Mouse (Mus musculus): ENCODE measurements around the gene Samhd1. TPM values are rescaled to one million over a fixed set of nuclear protein-coding genes. Genes with fewer than 3 reads are reported as not detected.

The Samhd1 gene
- polyA plus RNA-seq, 1 experiment from 2014 or later, result 9.6 TPM

DNA sequence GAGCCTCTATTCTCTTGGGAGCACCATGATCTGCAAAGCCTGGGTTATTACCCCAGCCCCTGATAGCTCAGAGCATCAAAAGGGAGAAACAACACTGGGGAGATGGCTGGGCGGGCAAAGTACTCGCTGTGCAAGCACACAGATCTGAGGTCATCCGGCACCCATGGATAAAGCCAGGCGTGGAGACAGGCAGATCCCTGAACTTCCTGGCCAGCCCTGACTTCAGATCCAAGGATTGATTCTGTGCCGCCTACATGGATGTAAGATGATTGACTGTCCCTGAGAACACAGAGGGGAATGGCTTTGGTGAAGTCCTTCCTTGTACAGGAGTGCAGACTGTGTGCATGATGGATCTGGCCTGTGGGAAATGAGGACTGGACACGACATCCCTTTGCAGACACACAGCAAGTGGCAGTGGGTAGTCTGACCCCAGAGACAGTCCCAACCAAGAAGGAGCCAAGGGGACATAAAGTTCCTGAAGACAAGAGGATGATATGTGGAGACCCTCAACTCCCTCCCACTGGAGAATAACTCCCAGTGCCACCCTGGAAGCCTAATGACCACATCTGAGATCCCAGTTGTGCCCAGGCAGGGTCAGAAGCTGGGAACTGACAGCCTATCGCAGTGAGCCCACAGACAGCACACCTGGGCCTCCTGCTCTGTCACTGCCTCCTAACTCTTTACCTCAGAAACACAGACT lies 68.2 kb downstream of the Samhd1 start:
- ATAC-seq, result no peak
- H3K36me3 ChIP-seq (ENCODE audit: control insufficient read depth, insufficient read depth, low read length), result no peaks in the 10 kb centered on the region

DNA sequence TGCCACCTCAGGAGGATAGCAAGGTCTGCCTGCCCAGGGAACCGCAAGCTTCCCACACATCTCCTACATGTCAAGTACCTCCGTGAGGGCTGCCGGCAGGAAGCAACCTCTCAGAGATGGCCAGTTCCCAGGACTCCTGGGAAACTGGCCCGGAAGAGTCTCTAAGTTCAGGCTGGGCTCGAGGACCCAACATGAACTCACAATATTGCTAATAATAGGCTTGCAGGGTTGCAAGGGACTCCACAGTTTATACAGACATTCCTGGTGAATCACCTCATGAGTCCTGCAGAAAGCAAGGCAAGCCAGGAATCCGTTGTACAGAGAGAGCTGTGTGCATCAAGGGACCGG lies 69.2 kb downstream of the Samhd1 start:
- 82% methylated on average over 7 of the region's 7 CpGs for WGBS
- H3K36me3 ChIP-seq (ENCODE audit: control insufficient read depth, insufficient read depth, low read length), result no peaks in the 10 kb centered on the region
- no peak overlapping the region for H3K9ac ChIP-seq (ENCODE audit: low read depth, low read length)
- no peaks in the 10 kb centered on the region for H3K9me3 ChIP-seq (replicated peaks; ENCODE audit: control insufficient read depth, low read length, poor library complexity, severe bottlenecking)
- no peak overlapping the region for H3K4me3 ChIP-seq (ENCODE audit: low read depth, low read length)
- no peak overlapping the region for H3K27ac ChIP-seq (ENCODE audit: low read length)
- peaks cover 45% of the 10 kb centered on the region for H3K4me1 ChIP-seq (ENCODE audit: control insufficient read depth, insufficient read depth, low read length)
- no peak overlapping the region for H3K4me2 ChIP-seq (ENCODE audit: low read length)
- no peaks in the 10 kb centered on the region for H3K27me3 ChIP-seq (ENCODE audit: control insufficient read depth, insufficient read depth, low read depth, low read length)
- no peak for ATAC-seq

More for the DNA sequence above, 68.2 kb downstream of the Samhd1 start:
- no peaks in the 10 kb centered on the region for H3K9me3 ChIP-seq (replicated peaks; ENCODE audit: control insufficient read depth, low read length, poor library complexity, severe bottlenecking)
- WGBS, result 87% methylated on average over 7 of the region's 7 CpGs
- H3K4me1 ChIP-seq (ENCODE audit: control insufficient read depth, insufficient read depth, low read length), result peaks cover 54% of the 10 kb centered on the region
- no peaks in the 10 kb centered on the region for H3K27me3 ChIP-seq (ENCODE audit: control insufficient read depth, insufficient read depth, low read depth, low read length)
- no peak overlapping the region for H3K4me2 ChIP-seq (ENCODE audit: low read length)
- no peak overlapping the region for H3K9ac ChIP-seq (ENCODE audit: low read depth, low read length)
- no peak overlapping the region for H3K4me3 ChIP-seq (ENCODE audit: low read depth, low read length)
- no peak overlapping the region for H3K27ac ChIP-seq (ENCODE audit: low read length)

DNA sequence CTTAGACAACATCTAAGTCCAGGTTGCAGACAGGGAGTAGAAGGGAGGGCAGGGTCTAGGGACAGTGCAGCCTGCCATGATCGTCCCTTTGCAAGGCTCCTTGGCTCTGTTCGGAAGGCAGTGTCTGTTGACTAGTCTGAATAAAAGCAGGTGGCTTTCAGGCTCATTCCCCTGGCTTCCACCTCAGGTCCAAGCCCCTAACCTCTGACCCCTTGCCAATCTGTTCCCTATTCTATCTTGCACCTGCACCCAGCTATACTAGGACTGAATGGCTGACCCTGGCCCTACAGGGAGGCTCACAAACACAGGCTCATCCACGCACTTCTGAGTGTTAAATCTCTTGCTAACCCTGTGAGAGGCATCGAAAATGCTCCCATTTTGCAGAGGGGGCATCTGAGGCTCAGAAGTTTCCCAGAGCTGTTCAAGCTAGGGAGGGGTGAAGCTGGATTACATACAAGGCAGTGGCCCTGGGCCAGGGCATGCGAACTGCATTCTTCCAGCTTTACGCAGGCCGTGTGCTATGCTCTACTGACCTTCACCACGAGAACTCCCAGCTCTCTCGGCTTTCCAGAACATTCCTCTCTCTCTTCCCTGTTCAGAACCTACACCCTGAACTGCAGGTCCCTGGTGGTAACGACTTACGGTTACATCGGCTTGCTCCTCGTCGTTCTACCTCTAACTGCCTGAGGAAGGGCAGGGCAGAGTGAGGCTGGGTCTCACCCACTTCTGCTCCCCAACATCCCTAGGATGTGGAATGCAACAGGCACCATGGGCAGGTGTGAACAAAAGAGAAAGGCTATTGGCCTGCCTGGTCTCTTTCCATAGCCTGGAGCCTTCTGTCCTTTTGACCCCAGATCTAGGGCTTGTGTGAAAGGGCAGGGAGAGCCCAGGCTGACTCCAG lies 69.8 kb downstream of the Samhd1 start:
- Histone ChIP-seq H3K9ac (ENCODE audit: low read depth, low read length) (no peak overlapping the region), H3K27me3 (ENCODE audit: control insufficient read depth, insufficient read depth, low read depth, low read length) (no peaks in the 10 kb centered on the region), H3K4me1 (ENCODE audit: control insufficient read depth, insufficient read depth, low read length) (peaks cover 39% of the 10 kb centered on the region), H3K4me3 (ENCODE audit: low read depth, low read length) (no peak overlapping the region), H3K36me3 (ENCODE audit: control insufficient read depth, insufficient read depth, low read length) (no peaks in the 10 kb centered on the region), H3K9me3 (replicated peaks; ENCODE audit: control insufficient read depth, low read length, poor library complexity, severe bottlenecking) (no peaks in the 10 kb centered on the region), H3K27ac (ENCODE audit: low read length) (no peak overlapping the region), H3K4me2 (ENCODE audit: low read length) (no peak overlapping the region)
- 80% methylated on average over 14 of the region's 14 CpGs for WGBS
- ATAC-seq, result no peak

DNA sequence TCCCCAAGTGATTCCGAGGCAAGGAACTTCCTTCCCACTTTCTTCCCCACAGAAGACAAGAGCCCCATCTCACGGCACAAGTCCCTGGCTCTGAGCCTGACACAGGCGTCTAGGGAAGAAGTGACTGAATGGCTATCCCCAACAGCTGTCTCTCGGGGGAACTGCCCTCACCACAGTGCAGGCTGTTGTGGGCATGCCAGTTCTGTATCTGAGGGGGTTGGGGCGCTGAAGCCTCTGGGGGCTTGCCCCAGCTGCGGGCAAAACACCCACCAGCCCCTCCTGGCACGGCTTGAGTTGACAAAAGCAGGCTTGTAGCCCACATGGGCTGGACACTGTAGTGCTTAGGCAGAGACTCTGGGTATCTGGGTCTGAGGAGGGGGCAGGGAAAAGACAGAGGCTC lies 70.9 kb downstream of the Samhd1 start:
- Histone ChIP-seq H3K36me3 (ENCODE audit: control insufficient read depth, insufficient read depth, low read length) (peaks cover 6% of the 10 kb centered on the region), H3K9me3 (replicated peaks; ENCODE audit: control insufficient read depth, low read length, poor library complexity, severe bottlenecking) (no peaks in the 10 kb centered on the region), H3K9ac (ENCODE audit: low read depth, low read length) (no peak overlapping the region; the same call in 1 of the 2 replicates), H3K27ac (ENCODE audit: low read length) (0 out of 2 replicates have a peak overlapping the region, but pooled peaks have one; percentile 18), H3K27me3 (ENCODE audit: control insufficient read depth, insufficient read depth, low read depth, low read length) (no peaks in the 10 kb centered on the region), H3K4me3 (ENCODE audit: low read depth, low read length) (no peak overlapping the region), H3K4me2 (ENCODE audit: low read length) (no peak overlapping the region), H3K4me1 (ENCODE audit: control insufficient read depth, insufficient read depth, low read length) (peaks cover 32% of the 10 kb centered on the region)
- WGBS, result 49% methylated on average over 7 of the region's 7 CpGs
- no peak for ATAC-seq

DNA sequence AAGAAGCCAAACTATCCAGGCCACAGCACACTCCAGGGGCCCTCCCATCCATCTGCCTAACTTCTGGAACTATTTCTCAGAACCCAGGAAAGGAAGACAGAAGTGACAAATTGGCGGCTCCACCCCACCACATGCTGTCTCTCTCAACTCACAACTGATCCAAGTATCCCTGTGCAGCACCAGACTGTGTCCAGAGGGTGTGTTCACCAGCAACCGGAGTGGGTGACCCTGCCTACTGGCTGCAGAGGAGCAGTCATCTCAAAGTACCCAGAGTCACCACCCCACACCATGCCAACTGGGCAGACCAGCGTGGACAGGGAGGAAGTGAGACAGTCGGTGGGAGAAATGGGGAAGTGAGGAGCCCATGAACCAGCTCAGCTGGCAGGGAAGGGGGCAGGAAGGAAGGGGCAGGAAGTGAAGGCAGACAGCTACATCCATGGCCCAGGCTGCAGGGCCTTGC lies 71.8 kb downstream of the Samhd1 start:
- Histone ChIP-seq H3K36me3 (ENCODE audit: control insufficient read depth, insufficient read depth, low read length) (peaks cover 6% of the 10 kb centered on the region), H3K4me2 (ENCODE audit: low read length) (no peak overlapping the region), H3K27ac (ENCODE audit: low read length) (no peak overlapping the region), H3K9ac (ENCODE audit: low read depth, low read length) (no peak overlapping the region), H3K4me1 (ENCODE audit: control insufficient read depth, insufficient read depth, low read length) (peaks cover 31% of the 10 kb centered on the region), H3K9me3 (replicated peaks; ENCODE audit: control insufficient read depth, low read length, poor library complexity, severe bottlenecking) (no peaks in the 10 kb centered on the region), H3K27me3 (ENCODE audit: control insufficient read depth, insufficient read depth, low read depth, low read length) (no peaks in the 10 kb centered on the region), H3K4me3 (ENCODE audit: low read depth, low read length) (no peak overlapping the region)
- WGBS, result 73% methylated on average over 4 of the region's 4 CpGs
- ATAC-seq, result no peak

DNA sequence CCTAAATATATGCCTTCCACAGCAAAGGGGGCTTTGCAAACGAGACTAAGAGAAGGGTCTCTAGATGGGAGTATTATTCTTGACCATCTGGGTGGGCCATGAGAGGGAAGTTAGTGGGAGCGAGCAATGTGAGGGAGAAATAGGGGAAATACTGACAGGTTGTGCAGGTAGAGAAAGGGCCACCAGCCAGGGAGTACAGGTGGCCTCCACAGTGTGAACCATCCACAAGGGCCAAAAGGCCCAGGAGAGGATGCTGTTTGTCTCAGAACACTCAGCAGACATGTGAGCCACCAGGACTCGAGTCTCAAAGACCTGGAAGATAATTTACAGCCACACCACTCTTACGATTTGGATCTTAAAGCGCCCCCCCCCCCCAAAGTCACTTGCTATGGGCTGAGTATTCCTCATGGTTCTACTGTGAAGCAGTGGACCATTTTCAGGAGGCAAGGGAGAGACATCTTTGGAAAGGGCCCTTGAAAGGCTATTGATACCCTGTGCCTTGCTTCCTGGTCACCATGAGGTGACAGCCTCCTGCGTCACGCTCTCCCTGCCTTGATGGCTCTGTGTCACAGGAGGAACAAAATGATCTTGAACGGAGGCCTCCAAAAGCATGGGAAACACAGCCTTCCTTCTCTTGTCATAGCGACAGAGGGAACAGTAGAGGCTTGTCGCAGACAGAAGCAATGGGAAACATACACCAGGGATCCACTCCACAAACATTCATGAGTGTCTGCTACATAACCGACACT lies 74.3 kb downstream of the Samhd1 start:
- Histone ChIP-seq H3K36me3 (ENCODE audit: control insufficient read depth, insufficient read depth, low read length) (peaks cover 9% of the 10 kb centered on the region), H3K27me3 (ENCODE audit: control insufficient read depth, insufficient read depth, low read depth, low read length) (no peaks in the 10 kb centered on the region), H3K27ac (ENCODE audit: low read length) (no peak overlapping the region), H3K9ac (ENCODE audit: low read depth, low read length) (no peak overlapping the region), H3K9me3 (replicated peaks; ENCODE audit: control insufficient read depth, low read length, poor library complexity, severe bottlenecking) (no peaks in the 10 kb centered on the region), H3K4me1 (ENCODE audit: control insufficient read depth, insufficient read depth, low read length) (peaks cover 29% of the 10 kb centered on the region), H3K4me2 (ENCODE audit: low read length) (no peak overlapping the region), H3K4me3 (ENCODE audit: low read depth, low read length) (no peak overlapping the region)
- no peak for ATAC-seq
- WGBS, result 87% methylated on average over 11 of the region's 11 CpGs

DNA sequence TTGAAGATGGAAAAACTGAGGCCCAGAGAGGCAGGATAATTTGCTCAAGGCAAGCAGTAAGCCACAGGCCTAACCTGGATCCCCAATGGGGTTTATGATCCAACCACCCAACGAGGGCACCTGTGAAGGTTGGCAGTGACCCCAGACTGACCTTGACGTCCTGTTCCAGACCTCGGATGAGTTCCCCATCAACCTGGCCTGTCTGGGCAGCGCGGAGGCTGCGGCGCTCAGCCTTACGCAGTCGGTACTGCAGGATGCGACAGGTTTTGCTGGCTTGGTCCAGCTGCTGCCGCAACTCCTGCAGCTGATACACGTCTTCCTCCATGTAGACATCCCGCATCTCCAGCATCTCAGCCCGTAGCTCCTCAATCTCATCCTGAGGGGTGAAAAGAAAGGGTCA lies 75.0 kb downstream of the Samhd1 start:
- Histone ChIP-seq H3K4me3 (ENCODE audit: low read depth, low read length) (no peak overlapping the region), H3K4me2 (ENCODE audit: low read length) (no peak overlapping the region), H3K4me1 (ENCODE audit: control insufficient read depth, insufficient read depth, low read length) (peaks cover 24% of the 10 kb centered on the region), H3K36me3 (ENCODE audit: control insufficient read depth, insufficient read depth, low read length) (peaks cover 9% of the 10 kb centered on the region), H3K27me3 (ENCODE audit: control insufficient read depth, insufficient read depth, low read depth, low read length) (no peaks in the 10 kb centered on the region), H3K27ac (ENCODE audit: low read length) (no peak overlapping the region), H3K9me3 (replicated peaks; ENCODE audit: control insufficient read depth, low read length, poor library complexity, severe bottlenecking) (no peaks in the 10 kb centered on the region), H3K9ac (ENCODE audit: low read depth, low read length) (no peak overlapping the region)
- ATAC-seq, result no peak
- WGBS, result 94% methylated on average over 14 of the region's 14 CpGs

DNA sequence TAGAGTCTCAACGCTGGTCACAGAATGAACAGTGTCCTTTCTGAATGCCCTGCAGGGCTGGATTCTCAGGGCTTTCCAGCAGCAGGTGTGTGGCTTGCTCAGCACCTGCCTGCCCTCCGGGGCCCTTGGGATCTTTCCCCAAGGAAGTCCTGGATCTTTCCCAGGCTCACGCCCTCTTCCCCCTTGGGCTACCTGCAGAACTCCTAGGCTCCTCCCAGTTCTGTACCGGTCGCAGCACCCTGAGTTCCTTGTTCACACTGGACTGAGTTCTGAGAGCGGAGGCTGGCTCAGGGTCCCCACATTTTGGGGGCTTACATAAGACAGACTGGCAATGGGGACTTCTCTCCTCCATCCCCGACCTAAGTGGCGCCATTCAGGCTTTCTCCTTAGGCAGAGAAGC lies 75.9 kb downstream of the Samhd1 start:
- Histone ChIP-seq H3K9me3 (replicated peaks; ENCODE audit: control insufficient read depth, low read length, poor library complexity, severe bottlenecking) (no peaks in the 10 kb centered on the region), H3K4me1 (ENCODE audit: control insufficient read depth, insufficient read depth, low read length) (peaks cover 19% of the 10 kb centered on the region), H3K9ac (ENCODE audit: low read depth, low read length) (no peak overlapping the region), H3K36me3 (ENCODE audit: control insufficient read depth, insufficient read depth, low read length) (peaks cover 10% of the 10 kb centered on the region), H3K27me3 (ENCODE audit: control insufficient read depth, insufficient read depth, low read depth, low read length) (no peaks in the 10 kb centered on the region), H3K4me2 (ENCODE audit: low read length) (no peak overlapping the region), H3K27ac (ENCODE audit: low read length) (peak overlapping the region; percentile 67; the same call in 1 of the 2 replicates), H3K4me3 (ENCODE audit: low read depth, low read length) (no peak overlapping the region)
- WGBS, result 59% methylated on average over 8 of the region's 8 CpGs
- ATAC-seq, result no peak

Measured in midbrain, embryonic 16.5 days (tissue).